Mouse (Mus musculus): ENCODE results near the gene Rara. TPM values are rescaled to one million over a fixed set of nuclear protein-coding genes. Genes with fewer than 3 reads are reported as not detected.
A peak's percentile ranks its signal among the peaks of the same experiment; 100 is the strongest.

Gene Rara
- total RNA-seq, 1 experiment from 2014 or later = 27.7 TPM

GRCm38 (mm10) chr11:99006788-99007187 lies 79.2 kb downstream of the Rara start:
- no peak for DNase-seq

GRCm38 (mm10) chr11:99010124-99010523 lies 82.5 kb downstream of the Rara start:
- DNase-seq = no peak

GRCm38 (mm10) chr11:99010706-99011105 lies 83.1 kb downstream of the Rara start:
- no peak for DNase-seq

- DNase-seq = no peak
Measured at GRCm38 (mm10) chr11:99013856-99014255, 86.2 kb downstream of the Rara start.

GRCm38 (mm10) chr11:99019844-99020243 lies 92.2 kb downstream of the Rara start:
- no peak for DNase-seq

- DNase-seq = no peak
Measured at GRCm38 (mm10) chr11:99022384-99022933, 94.8 kb downstream of the Rara start.

GRCm38 (mm10) chr11:99023094-99023493 lies 95.5 kb downstream of the Rara start:
- DNase-seq = no peak

GRCm38 (mm10) chr11:99023500-99024467 lies 96.2 kb downstream of the Rara start, which contains the start of gene Top2a:
Gene Top2a (minus strand): TSS chr11:99024189.
- DNase-seq = peak; percentile 73

Other genes starting within 250 kb of the Rara start
- 134 and 138 TPM in 2 replicates for gene Psmd3, start 245.3 kb upstream of the Rara start, total RNA-seq (2021)
- not detected in 2 replicates for gene Csf3, start 226.6 kb upstream of the Rara start, total RNA-seq (2021)
- gene Med24, start 198.4 kb upstream of the Rara start, total RNA-seq (2021) = 40.9 and 61.5 TPM in 2 replicates
- gene Thra, start 187.2 kb upstream of the Rara start, total RNA-seq (2021) = 82.5 and 89.4 TPM in 2 replicates
- 234 and 238 TPM in 2 replicates for gene Nr1d1, start 152.5 kb upstream of the Rara start, total RNA-seq (2021)
- 109 and 113 TPM in 2 replicates for gene Msl1, start 132.3 kb upstream of the Rara start, total RNA-seq (2021)
- 37.2 and 41.5 TPM in 2 replicates for gene Casc3, start 122.9 kb upstream of the Rara start, total RNA-seq (2021)
- 0.52 and 0.70 TPM in 2 replicates for gene Rapgefl1, start 91.0 kb upstream of the Rara start, total RNA-seq (2021)
- 18.0 and 26.4 TPM in 2 replicates for gene Wipf2, start 64.2 kb upstream of the Rara start, total RNA-seq (2021)
- gene Cdc6, start 20.0 kb upstream of the Rara start, total RNA-seq (2021) = 1.7 and 4.3 TPM in 2 replicates
- not detected in 2 replicates for gene Gjd3, start 55.2 kb downstream of the Rara start, total RNA-seq (2021)
- 28.2 and 39.3 TPM in 2 replicates for gene Top2a, start 96.4 kb downstream of the Rara start, total RNA-seq (2021)
- gene Igfbp4, start 113.4 kb downstream of the Rara start, total RNA-seq (2021) = 50.5 and 61.1 TPM in 2 replicates
- gene Tns4, start 161.5 kb downstream of the Rara start, total RNA-seq (2021) = 0.12 TPM in 1 of 2 replicates, not detected in the other
- 0.21 TPM in 1 of 2 replicates, not detected in the other for gene Ccr7, start 227.3 kb downstream of the Rara start, total RNA-seq (2021)

Data from adrenal gland, postnatal 25 days (tissue).